Mouse (Mus musculus): ENCODE measurements at regions not wholly inside any gene's neighbourhood (a gene's known extent, or its start where the extent isn't known, plus 50 kb on each side); places are given as distances from the start of the nearest gene placed in this dataset.
A peak's percentile ranks its signal among the peaks of the same experiment; 100 is the strongest.

DNA sequence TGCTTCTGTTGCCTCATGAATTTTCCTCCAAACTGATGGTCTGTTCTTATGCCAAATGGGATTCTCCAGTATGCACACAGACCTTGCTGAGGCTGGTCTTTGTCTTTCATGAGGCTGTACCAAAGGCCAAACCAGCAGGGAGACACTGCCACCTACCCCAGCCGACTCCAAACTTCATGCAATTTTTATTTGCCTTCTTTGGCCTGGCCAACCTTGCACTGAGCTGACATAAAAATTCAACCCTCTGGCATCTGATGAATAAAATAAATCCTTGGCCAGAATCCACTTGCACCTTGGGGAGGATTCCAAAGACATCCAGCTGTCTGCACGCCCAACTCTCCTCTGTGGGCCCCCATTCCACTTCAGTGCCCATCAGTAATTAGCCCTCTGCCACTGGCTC is 126.0 kb upstream of the Nmur2 start:
- DNase-seq (ENCODE audit: low read depth, low spot score): no peak

DNA sequence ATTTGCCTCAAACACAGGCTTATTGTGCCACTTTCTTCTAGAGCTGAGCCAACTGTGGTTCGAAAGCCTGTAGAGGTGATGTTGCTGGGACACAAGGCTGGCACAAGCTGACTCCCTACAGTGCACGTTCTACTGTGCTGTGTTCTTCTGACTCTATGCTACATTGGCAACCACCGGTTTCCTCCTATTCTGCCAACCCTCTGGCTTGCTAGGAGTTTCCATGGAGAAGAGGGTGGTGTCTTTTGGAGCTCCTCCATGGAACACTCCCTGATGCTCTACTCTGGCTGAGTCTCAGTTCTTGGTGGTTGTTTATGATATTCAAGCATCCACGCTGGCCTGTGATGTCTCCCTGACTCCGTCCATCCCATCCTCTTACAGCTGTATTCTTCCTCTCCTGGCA is 124.9 kb upstream of the Nmur2 start:
- no peak for DNase-seq (ENCODE audit: low read depth, low spot score)

DNA sequence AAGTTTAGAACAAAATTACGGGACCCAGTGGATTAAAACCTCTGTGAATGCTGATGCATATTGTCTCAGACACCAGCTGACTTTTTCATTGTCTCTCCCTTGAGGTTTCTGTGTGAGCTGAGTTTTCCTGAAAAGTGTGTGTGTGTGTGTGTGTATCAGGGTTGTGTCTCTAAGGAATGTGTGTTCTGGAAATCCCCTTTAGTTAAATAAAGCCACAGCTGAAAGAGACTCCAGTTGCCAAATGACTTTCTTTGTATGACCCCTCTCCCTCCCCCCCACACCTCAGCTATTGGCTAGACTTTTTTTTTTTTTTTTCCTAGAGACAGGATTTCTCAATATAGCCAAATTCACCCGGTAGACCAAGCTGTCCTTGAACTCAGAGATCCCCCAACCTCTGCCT is 119.5 kb upstream of the Nmur2 start:
- no peak for DNase-seq (ENCODE audit: low read depth, low spot score)

DNA sequence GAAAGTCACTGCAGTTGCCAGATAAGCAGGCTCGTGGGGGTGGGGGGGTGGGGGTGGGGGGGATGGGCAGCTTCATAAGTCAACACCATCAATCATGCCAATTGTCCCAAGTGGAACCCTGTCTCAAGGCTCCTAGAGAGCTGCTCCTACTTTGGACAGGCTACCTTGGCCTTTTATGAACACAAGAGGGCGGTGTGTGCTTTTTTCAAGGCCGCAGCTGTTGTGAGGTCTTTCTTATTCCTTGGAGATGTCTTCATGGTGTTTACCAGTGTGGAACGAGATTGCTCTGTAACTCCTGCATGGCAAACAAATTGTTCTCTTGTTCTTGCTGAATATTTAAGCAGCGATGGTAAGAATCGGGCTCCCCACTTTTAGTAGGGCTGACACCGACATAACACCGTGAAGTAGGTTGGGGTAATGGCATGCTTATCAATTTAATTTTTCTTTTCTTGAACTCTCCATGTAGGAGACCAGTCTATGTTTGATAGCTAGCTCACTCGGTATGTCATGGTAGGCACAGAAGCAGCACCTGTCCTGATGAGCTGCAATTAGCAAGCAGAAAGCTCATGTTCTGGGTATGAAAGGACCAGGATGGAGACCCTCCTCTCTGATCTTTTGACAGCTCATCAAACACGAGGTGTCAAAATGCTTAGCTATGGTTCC is 118.7 kb upstream of the Nmur2 start:
- DNase-seq (ENCODE audit: low read depth, low spot score): peak; percentile 43

DNA sequence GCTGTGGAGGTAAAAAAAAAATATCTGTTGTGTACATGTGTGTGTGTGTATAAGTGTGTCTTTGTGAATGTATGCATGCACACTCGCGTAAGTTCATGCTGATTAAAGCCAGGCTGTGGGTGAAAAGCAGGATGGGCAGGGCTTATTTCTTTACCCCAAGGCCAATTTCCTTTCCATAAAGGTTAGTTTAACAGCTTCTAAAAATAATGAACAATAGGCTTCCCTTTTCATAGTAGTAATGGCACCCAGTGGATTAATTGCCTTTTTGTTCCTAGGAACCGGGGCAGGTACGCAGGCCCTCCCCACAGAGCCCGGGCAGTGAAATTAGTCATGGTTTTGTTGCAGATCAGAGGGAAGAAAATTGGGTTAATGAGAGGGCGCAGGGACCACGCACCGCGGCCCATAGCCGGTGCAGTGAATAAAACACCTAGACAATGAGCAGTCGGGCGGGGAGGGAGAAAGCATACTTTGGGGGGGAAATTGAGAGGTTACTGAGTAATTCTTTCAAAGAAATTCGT is 110.1 kb upstream of the Nmur2 start:
- DNase-seq (ENCODE audit: low read depth, low spot score): no peak

DNA sequence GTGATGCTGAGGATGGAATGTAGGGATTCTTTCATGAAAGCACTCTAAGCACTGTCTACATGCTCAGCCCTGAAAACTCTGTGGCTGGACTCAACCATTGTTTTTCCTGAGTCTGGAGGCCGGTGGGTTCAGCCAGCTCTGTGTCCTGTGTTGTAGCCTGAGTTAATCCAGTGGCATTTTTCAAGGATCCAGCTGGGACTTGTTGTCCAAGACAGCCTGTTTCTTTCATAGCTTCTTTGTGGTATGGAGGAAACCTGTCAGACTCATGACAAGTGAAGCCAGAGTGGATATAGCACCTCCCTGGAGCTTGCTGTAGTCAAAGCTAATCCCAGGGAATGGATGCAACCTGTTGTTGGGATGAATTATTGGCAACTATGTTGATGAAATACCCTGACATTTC is 108.9 kb upstream of the Nmur2 start:
- DNase-seq (ENCODE audit: low read depth, low spot score): no peak

DNA sequence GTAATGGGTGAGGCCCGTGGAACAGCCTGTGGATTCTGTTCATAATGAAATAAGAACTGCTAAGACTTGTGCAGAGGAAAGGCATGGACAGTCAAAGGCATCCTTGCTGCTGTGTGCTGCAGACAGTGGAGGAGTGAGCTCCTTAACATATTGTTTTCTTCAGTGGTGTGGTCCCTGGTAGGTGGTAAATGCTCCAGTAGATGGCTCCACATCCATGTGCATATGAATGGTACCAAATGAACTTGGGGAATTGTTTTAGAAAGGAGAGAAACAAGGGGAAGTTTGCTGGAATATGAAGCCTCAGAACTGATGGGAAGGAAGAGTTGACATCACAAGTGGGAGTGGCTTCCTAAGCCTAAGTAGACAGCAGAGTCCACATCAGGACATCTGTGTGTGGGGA is 108.1 kb upstream of the Nmur2 start:
- no peak for DNase-seq (ENCODE audit: low read depth, low spot score)

DNA sequence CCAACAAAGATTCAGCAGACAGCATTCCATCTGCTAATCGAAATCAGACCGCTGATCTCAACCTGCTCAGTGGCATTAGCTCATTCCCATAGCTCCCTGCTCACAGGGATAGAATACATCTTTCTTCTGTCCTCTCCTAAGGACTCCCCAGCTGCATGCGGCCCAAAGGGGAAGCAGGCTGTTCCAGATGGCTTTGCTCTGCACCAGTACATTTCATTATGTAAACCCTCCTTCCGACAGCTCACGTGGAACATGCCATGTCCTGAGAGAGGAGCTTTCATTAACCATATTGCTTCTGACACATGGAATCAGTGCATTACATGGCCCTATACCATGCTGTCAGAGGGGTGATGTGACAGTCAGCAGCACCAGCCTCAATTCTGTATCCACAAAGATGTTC is 105.9 kb upstream of the Nmur2 start:
- no peak for DNase-seq (ENCODE audit: low read depth, low spot score)

DNA sequence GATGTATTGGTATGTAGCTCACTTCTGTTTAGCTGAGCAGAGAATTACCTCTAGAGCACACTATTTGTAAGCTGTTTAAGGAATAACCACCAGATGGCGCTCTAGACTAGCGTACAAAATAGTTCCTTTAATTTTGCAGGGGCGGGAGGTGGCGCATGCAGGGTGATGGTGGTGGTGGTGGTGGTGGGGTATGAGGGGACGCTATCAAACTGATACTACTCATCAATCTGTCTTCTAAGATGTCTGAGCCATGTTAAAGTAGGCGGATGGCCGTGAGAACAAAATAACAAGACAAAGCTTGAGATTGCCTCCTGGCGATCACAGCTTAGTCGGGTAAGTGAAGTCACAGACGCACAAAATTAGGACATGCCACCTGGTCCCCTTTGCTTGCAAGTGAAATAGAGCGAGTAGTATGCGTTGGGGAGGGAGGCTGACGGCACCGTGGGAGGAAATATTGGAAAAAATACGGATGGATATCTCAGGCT is 90.6 kb upstream of the Nmur2 start:
- DNase-seq (ENCODE audit: low read depth, low spot score): peak; percentile 71

DNA sequence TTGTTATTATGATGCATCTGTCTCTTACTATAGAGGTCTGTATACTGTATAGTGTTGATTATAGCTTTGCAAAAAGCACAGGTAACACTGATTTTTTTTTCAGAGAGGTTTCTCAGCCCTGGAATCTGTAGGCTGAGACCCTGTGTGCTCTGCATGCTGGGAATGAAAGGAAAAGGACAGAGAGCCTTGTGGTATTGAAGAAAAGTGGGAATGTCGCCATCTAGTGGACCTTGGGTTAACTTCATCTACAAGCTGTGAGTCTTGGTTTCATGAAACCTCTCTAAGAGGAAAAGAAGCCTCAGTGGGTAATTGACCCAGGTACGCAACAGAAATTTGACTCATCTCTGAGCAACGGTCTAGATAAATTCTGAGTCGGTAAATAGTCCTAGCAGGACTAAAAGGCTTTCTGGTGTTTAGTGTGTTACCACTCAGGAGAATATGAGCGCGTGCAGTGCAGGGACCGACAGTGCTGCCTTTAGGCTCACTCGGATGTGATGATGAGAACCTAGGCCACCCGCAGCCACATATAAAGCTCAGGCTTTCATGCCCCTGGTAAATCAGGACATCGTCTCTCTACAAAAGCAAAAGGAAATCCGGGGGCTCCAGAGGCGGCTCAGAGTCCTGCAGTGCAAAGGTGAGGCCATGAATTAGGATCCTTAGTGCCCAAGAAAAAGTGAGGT is 75.9 kb upstream of the Nmur2 start:
- DNase-seq (ENCODE audit: low read depth, low spot score): peak; percentile 57

DNA sequence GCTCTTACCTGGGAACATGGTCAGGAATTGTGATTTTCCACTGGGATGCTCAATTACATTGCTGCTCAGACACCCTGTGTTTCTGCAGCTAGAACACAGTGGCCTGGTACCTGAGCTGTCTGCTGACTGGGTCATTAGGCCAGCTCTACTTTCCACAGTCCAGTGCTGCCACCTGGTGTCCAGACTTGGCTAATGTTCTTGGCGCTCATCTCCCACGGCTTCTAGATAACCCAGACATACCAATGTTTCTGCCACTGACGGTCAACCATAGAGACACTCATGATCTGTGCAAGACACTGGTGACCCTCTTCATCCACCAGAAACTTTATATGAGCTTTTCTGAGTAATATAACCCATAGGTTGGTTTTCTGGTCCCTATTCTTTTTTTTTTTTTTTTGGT is 67.1 kb upstream of the Nmur2 start:
- peak; percentile 85 for DNase-seq (ENCODE audit: low read depth, low spot score)

DNA sequence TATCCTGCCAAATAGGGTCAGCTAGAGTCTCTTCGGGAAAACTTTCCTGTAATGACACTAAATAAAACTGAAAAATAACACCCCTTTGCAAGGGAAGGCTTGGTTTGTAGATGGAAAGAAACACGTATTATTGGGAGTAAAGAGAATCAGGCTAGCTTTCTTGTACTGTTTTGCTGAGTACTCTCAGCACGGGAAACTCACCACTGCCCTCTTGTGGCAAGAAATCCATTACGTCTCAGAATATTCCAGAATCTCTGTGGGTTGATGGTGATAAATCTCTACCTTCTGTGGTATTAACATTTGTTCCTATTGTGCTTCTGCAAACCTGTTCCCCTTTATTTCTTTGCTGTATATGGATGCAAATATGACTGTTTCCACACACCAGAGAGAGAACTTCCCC is 64.8 kb upstream of the Nmur2 start:
- peak; percentile 49 for DNase-seq (ENCODE audit: low read depth, low spot score)

DNA sequence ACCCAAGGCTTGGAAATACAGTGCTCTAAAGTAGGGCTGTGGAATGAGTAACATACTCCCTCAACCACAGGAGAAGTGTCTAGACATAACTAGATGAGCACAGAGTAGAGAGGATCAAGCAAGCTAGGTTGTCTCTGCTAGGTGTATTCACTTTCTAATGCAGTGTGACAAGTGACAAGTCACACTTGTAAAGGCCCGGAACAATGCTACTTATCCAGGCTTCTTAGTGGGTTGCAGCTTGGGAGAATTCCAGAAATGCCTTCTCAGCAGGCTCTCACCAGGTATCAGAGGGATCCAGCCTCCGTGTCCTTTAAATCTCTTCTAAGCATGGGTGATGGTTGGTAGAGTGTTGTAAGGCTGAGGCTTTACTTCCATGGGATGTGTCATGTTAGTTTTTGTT is 52.1 kb upstream of the Nmur2 start:
- peak; percentile 40 for DNase-seq (ENCODE audit: low read depth, low spot score)

Measured in ES-CJ7 (cell line).